Mouse (Mus musculus): ENCODE measurements around the gene Pacs2.

DNA sequence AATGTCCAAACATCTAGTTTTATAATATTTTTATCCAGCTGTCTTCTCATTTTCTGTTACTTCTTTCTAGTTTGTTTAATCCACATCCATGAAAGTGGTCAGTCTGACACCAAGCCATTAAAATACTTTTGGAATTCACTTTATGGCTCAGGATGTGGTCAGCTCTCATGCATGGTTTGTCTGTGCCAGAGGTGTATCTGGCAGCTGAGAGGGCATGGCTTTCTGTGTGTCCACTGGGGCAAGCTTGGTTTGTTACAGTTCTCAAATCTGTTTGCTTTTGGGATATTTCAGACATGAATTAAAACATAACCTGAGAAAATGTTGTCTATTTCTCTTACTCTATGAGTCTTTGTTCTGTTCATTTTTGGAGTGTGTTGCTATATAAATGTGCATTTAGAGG is 7.2 kb downstream of the Pacs2 start:
- TF ChIP-seq CHD2 (IDR thresholded peaks at IDR 0.05; ENCODE audit: low read depth, low read length) (no peak), ZNF384 (IDR thresholded peaks at IDR 0.05; ENCODE audit: low read depth, low read length) (no peak), HCFC1 (IDR thresholded peaks at IDR 0.05; ENCODE audit: borderline replicate concordance, insufficient read depth, low read length) (no peak), ZC3H11A (IDR thresholded peaks at IDR 0.05; ENCODE audit: borderline replicate concordance, low read depth, low read length) (no peak), MAFK (IDR thresholded peaks at IDR 0.05; ENCODE audit: insufficient read depth, low read depth, low read length) (no peak)
